Mouse (Mus musculus) olfactory bulb, adult 2 months (tissue): ENCODE measurements around the gene Cblb.

ENCODE experiments used
- CTCF ChIP-seq: fragments of 200-500 bp; IDR thresholded peaks from 2 replicates; pipeline ENCODE4 v1.5.1; 2012; ENCODE audit warnings: low read depth, mild to moderate bottlenecking, low read length, moderate library complexity; ENCODE audit not compliant: insufficient read depth
- POLR2A ChIP-seq: fragments of 200-500 bp; IDR thresholded peaks from 2 replicates; pipeline ENCODE4 v1.6.1; 2012; ENCODE audit warnings: mild to moderate bottlenecking, low read depth, low read length, moderate library complexity; ENCODE audit not compliant: insufficient read depth

DNA sequence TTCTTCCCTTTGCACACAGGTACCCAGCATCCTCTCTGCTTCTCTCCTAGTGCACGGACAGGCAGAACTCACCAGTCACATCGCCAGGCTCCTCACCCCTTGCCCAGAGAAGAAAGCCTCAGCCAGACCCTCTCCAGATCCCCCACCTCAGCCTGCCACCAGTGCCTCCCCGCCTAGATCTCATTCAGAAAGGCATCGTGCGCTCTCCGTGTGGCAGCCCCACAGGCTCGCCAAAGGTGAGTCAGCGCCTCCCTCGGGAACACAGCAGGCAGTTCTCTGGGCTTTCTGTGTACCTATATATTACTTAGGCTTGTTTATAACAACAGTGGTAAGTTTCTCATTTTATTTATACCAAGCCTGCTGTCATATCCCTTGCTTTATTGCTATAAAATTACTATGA lies 133.2 kb downstream of the Cblb start:
- TF ChIP-seq CTCF = no peak
- no peak for TF ChIP-seq POLR2A
